Mouse (Mus musculus): Measurements from ENCODE around the gene Kpna2. TPM values are rescaled to one million over a fixed set of nuclear protein-coding genes. Genes with fewer than 3 reads are reported as not detected.

The Kpna2 gene
- polyA plus RNA-seq, 1 experiment from 2014 or later: 216 TPM

- WGBS (ENCODE audit: insufficient replicate concordance): 72% methylated on average over 5 of the region's 5 CpGs
- ATAC-seq (ENCODE audit: low read depth): no peak
- H3K9ac ChIP-seq (ENCODE audit: low read depth, low read length): no peak overlapping the region
- no peak overlapping the region for H3K4me3 ChIP-seq (ENCODE audit: low read depth, low read length)
- H3K27me3 ChIP-seq (ENCODE audit: control insufficient read depth, insufficient read depth, low read depth, low read length): no peaks in the 10 kb centered on the region
- no peaks in the 10 kb centered on the region for H3K36me3 ChIP-seq (ENCODE audit: control insufficient read depth, insufficient read depth)
- H3K4me2 ChIP-seq (ENCODE audit: low read depth, low read length): no peak overlapping the region
- no peaks in the 10 kb centered on the region for H3K9me3 ChIP-seq (replicated peaks; ENCODE audit: control insufficient read depth, low read length)
- H3K4me1 ChIP-seq (ENCODE audit: control insufficient read depth, low read depth, low read length): peaks cover 9% of the 10 kb centered on the region
- H3K27ac ChIP-seq (ENCODE audit: low read length): no peak overlapping the region
These were observed 40.2 kb downstream of the Kpna2 start for GRCm38 (mm10) chr11:106959121-106959520.

DNA sequence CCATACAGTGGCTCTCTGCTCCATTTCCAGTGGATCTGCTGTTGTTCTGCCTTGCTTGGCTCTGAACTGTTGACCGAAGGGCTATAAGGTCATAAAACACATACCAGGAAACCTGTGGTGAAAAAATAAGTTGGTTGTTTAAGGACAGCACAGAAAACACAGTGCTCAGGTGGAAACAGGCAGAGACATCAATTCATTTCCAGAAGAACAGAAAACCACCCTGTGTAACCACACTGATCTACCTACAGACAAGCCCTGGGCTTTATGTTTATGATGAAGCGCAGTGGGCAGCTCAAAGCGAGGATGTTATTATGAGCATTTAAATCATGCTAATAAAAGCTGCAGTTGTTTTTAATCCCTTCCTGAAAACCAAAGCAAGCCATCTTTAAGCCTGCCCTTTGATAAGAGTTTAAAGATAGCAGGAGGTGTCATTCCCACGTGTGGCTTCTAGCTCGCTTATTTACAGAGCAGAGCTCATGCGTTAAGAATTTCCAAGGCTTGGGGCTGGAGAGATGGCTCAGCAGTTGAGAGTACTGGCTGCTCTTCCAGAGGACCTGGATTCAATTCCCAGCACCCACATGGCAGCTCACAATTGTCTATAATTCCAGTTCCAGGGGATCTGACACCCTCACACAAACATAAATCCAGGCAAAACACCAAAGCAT, 40.8 kb downstream of the Kpna2 start:
- 62% methylated on average over 6 of the region's 6 CpGs for WGBS (ENCODE audit: insufficient replicate concordance)
- no peaks in the 10 kb centered on the region for H3K36me3 ChIP-seq (ENCODE audit: control insufficient read depth, insufficient read depth)
- no peaks in the 10 kb centered on the region for H3K27me3 ChIP-seq (ENCODE audit: control insufficient read depth, insufficient read depth, low read depth, low read length)
- peaks cover 9% of the 10 kb centered on the region for H3K4me1 ChIP-seq (ENCODE audit: control insufficient read depth, low read depth, low read length)
- H3K27ac ChIP-seq (ENCODE audit: low read length): no peak overlapping the region
- H3K4me3 ChIP-seq (ENCODE audit: low read depth, low read length): no peak overlapping the region
- no peak for ATAC-seq (ENCODE audit: low read depth)
- H3K9me3 ChIP-seq (replicated peaks; ENCODE audit: control insufficient read depth, low read length): no peaks in the 10 kb centered on the region
- no peak overlapping the region for H3K4me2 ChIP-seq (ENCODE audit: low read depth, low read length)
- no peak overlapping the region for H3K9ac ChIP-seq (ENCODE audit: low read depth, low read length)

- H3K27ac ChIP-seq (ENCODE audit: low read length): no peak overlapping the region
- H3K9ac ChIP-seq (ENCODE audit: low read depth, low read length): no peak overlapping the region
- no peaks in the 10 kb centered on the region for H3K9me3 ChIP-seq (replicated peaks; ENCODE audit: control insufficient read depth, low read length)
- H3K4me2 ChIP-seq (ENCODE audit: low read depth, low read length): peak overlapping the region; percentile 4
- 10% methylated on average over 12 of the region's 12 CpGs for WGBS (ENCODE audit: insufficient replicate concordance)
- H3K4me3 ChIP-seq (ENCODE audit: low read depth, low read length): no peak overlapping the region
- peak; percentile 58 for ATAC-seq (ENCODE audit: low read depth)
- H3K36me3 ChIP-seq (ENCODE audit: control insufficient read depth, insufficient read depth): no peaks in the 10 kb centered on the region
- peaks cover 9% of the 10 kb centered on the region for H3K4me1 ChIP-seq (ENCODE audit: control insufficient read depth, low read depth, low read length)
- no peaks in the 10 kb centered on the region for H3K27me3 ChIP-seq (ENCODE audit: control insufficient read depth, insufficient read depth, low read depth, low read length)
These were observed 41.9 kb downstream of the Kpna2 start for GRCm38 (mm10) chr11:106957271-106957980.

DNA sequence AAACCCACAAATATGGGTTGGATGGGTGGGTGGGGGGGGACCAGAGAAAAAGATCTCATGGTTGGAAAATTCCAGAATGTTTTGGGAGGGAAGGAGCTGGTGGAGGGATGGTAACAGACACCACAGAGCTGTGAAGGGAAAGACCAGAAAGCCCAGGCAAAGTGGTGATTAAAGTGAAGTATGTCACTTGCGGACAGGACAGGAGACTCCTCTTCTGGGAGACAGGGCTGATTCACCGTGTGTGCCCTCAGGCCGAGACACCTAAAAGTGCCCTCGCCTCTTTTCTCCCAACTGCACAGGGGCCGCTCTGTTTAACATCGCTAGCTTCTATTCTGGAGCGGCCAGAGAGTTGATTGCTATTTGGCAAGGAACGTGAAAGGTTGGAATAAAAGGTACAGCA, 44.8 kb downstream of the Kpna2 start:
- WGBS (ENCODE audit: insufficient replicate concordance): 59% methylated on average over 8 of the region's 8 CpGs
- Histone ChIP-seq H3K9ac (ENCODE audit: low read depth, low read length) (no peak overlapping the region), H3K4me2 (ENCODE audit: low read depth, low read length) (no peak overlapping the region)

DNA sequence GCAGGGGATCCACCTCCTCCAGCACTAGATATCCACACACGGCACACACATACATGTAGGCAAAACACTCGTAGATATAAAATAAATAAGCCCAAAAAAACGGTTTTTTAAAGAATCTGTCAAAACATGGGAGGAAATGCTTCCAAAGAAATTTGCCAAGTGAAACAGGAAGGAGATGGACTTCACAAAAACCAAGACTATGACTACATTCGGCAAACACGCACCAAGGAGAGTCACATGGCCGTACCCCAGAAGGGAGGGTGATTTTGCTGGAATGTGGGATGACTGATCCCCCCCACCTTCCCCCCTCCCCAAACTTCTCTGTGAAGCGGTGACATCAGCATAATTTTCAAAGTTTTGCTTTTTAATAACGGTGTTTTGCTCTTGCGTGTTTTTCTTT, 45.2 kb downstream of the Kpna2 start:
- WGBS (ENCODE audit: insufficient replicate concordance): 59% methylated on average over 9 of the region's 9 CpGs
- Histone ChIP-seq H3K9ac (ENCODE audit: low read depth, low read length) (no peak overlapping the region), H3K9me3 (replicated peaks; ENCODE audit: control insufficient read depth, low read length) (no peaks in the 10 kb centered on the region), H3K27ac (ENCODE audit: low read length) (no peak overlapping the region), H3K4me1 (ENCODE audit: control insufficient read depth, low read depth, low read length) (peaks cover 5% of the 10 kb centered on the region), H3K4me2 (ENCODE audit: low read depth, low read length) (no peak overlapping the region), H3K27me3 (ENCODE audit: control insufficient read depth, insufficient read depth, low read depth, low read length) (no peaks in the 10 kb centered on the region), H3K36me3 (ENCODE audit: control insufficient read depth, insufficient read depth) (no peaks in the 10 kb centered on the region), H3K4me3 (ENCODE audit: low read depth, low read length) (no peak overlapping the region)
- ATAC-seq (ENCODE audit: low read depth): no peak

More for the DNA sequence above, 44.8 kb downstream of the Kpna2 start:
- no peak overlapping the region for H3K27ac ChIP-seq (ENCODE audit: low read length)
- no peaks in the 10 kb centered on the region for H3K27me3 ChIP-seq (ENCODE audit: control insufficient read depth, insufficient read depth, low read depth, low read length)
- H3K4me3 ChIP-seq (ENCODE audit: low read depth, low read length): no peak overlapping the region
- peaks cover 5% of the 10 kb centered on the region for H3K4me1 ChIP-seq (ENCODE audit: control insufficient read depth, low read depth, low read length)
- no peaks in the 10 kb centered on the region for H3K36me3 ChIP-seq (ENCODE audit: control insufficient read depth, insufficient read depth)
- no peaks in the 10 kb centered on the region for H3K9me3 ChIP-seq (replicated peaks; ENCODE audit: control insufficient read depth, low read length)
- ATAC-seq (ENCODE audit: low read depth): no peak

Other genes with a start within 250 kb of the Kpna2 start
- gene Pecam1, start 248.9 kb downstream of the Kpna2 start, polyA plus RNA-seq (2015; fragmentation: Nextera tagmentation; extraction: Ambion mirVana): 8.4 and 9.5 TPM in 2 replicates
- 2.0 and 2.7 TPM in 2 replicates for gene Milr1, start 248.3 kb downstream of the Kpna2 start, polyA plus RNA-seq (2015; fragmentation: Nextera tagmentation; extraction: Ambion mirVana)
- gene Polg2, start 220.0 kb downstream of the Kpna2 start, polyA plus RNA-seq (2015; fragmentation: Nextera tagmentation; extraction: Ambion mirVana): 4.0 and 4.5 TPM in 2 replicates
- gene Ddx5, start 210.4 kb downstream of the Kpna2 start, polyA plus RNA-seq (2015; fragmentation: Nextera tagmentation; extraction: Ambion mirVana): 118 and 124 TPM in 2 replicates
- gene Cep95, start 210.3 kb downstream of the Kpna2 start, polyA plus RNA-seq (2015; fragmentation: Nextera tagmentation; extraction: Ambion mirVana): 8.6 and 10.0 TPM in 2 replicates
- 3.3 and 3.4 TPM in 2 replicates for gene Smurf2, start 78.8 kb downstream of the Kpna2 start, polyA plus RNA-seq (2015; fragmentation: Nextera tagmentation; extraction: Ambion mirVana)
- gene 1810010H24Rik, start 26.1 kb upstream of the Kpna2 start, polyA plus RNA-seq (2015; fragmentation: Nextera tagmentation; extraction: Ambion mirVana): 2.2 TPM in 2 replicates
- gene Bptf, start 132.6 kb upstream of the Kpna2 start, polyA plus RNA-seq (2015; fragmentation: Nextera tagmentation; extraction: Ambion mirVana): 7.1 and 8.0 TPM in 2 replicates
- 18.0 and 18.2 TPM in 2 replicates for gene Nol11, start 189.8 kb upstream of the Kpna2 start, polyA plus RNA-seq (2015; fragmentation: Nextera tagmentation; extraction: Ambion mirVana)